Mouse (Mus musculus) adrenal gland, adult 8-10 months (tissue): ENCODE measurements around the gene 5730596B20Rik. TPM values are rescaled to one million over a fixed set of nuclear protein-coding genes. Genes with fewer than 3 reads are reported as not detected.

Source experiments
- DNase-seq: peaks from one replicate; pipeline ENCODE4 v3.0.0; 2022
- total RNA-seq, 4 experiments: library from RNA; stranded (reverse); gene quantifications; 2 replicates each; pipeline ENCODE4 v1.2.4; 2022

5730596B20Rik gene
- total RNA-seq, 4 experiments from 2014 or later: 0.17 to 0.77 (median 0.42) TPM

DNA sequence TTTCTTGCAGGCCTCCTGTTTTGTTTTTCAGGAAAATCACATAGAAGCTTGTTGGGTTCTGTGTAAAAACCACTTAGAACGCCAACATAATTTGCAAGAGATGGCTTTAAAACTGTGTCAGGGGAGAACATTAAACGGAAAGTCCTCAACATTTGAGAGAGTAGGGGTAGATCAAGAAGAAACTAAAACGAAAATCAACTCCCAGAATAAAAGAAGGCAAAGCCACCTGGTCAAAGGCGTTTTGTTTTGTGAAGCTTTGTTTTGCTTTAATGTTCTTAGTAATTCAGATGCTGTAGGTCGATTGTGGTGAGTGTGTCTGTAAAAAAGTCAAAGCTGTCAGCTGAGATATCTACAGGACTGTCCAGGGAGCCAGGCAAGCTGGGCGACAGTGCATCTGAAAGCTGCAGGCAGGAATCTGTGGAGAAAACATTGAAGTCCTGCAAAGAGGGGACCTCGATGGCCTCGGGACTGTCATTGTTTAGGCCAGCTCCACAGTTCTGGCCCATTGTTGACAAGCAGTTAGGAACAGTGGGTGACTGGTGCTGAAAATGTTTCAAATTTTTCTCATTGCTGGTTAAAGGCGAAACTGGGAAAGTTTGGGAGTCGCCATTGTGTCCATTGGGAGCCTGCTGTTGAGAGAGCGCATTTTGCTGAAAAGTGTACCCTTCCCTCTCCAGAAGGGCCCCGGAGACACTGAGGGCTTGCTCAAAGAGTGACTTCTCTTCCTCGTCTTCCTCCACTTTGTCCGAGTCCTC is 14.5 kb upstream of the 5730596B20Rik start:
- DNase-seq: no peak

DNA sequence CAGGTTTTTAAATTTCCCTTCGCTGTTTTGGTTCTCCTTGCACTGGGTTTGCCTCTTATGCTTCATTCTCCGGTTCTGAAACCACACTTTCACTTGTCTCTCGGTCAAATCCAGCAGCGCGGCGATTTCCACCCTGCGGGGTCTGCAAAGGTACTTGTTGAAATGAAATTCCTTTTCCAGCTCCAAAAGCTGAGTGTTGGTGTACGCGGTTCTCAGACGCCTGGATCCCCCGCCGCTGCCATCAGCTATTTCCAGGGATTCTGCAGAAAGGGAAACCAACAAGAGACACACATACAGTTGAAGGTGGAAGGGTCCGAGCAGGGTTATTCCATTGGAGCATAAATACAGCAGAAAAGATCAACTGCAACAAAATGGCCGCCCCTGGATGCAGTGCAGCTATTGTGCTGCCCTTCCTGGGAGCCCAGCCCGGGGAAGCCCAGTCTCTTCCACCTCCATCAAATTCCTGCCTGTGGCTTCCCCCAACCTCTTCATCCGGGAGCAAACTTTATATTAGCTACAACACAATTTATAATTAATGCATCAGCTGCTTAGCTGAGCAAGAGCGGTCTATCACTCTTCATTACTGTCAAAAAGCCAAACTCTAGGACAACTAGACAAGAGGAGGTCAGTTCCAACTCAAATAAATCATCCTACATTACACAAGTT is 13.8 kb upstream of the 5730596B20Rik start:
- DNase-seq: no peak

DNA sequence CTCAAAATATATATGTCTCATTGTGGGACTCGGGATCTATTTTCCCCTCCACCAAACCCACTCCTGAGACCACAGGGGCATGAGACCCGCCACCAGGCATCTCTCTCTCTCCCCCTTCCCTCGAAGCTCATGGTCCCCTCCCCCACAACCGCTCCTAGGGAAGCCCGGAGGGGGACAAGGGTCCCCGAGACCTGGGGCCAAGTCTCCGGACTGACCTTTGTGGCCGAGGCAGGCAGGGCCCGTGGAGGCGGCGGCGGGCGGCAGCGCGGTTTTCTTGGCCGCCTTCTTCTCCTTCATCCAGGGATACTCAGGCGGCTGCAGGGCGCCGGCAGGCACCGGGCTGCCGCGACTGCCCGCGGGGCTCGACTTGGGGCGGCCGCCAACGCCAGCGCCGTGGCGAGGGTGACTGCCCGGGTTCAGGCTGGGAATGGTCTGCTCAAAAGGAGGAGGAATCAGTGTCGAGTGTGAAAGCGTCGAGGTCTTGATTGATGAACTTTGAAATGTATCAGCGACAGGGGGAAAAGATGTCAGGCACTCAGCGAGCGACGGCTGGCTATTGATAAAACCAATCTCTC is 13.2 kb upstream of the 5730596B20Rik start:
- no peak for DNase-seq

DNA sequence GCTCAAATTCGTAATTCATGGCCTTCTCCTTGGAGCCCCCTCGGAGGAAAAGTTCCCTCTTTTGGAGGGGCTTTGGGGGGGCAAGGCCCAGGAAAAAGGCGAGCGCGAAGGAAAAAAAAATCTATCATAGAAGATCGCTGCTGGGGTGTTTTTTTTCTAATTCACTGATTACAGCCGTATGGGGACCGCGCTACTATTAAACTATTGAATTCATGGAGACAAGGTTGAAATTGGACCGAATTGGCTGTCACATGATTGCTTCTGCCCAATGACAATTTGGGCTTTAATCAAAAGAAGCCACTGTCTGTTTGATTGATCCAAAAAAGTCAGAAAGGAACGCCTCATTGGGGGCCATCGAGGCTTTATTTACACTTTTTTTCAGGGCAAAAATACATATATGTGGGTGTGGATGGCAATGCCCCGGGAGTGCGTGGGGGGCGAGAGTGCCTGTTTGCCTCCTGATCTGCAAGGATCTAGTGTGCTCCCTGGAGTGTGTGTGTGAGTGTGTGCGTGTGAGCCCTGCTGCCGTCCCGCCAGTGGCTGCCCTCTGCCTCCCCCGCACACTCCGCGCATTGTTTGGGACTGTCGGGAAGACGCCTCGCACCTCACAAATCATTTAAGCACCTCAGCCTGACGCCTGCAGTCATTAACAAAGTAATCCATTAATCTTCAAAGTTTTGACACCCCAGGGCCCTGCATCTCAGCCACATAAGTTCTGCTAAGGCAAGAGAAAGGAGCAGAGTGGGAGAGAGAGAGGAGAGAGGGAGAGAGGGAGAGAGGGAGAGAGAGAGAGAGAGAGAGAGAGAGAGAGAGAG is 12.5 kb upstream of the 5730596B20Rik start, which contains the start of gene Hoxa2:
Hoxa2 (minus strand) TSS at position 206 of the 815 bp plus-strand sequence.
- no peak for DNase-seq

DNA sequence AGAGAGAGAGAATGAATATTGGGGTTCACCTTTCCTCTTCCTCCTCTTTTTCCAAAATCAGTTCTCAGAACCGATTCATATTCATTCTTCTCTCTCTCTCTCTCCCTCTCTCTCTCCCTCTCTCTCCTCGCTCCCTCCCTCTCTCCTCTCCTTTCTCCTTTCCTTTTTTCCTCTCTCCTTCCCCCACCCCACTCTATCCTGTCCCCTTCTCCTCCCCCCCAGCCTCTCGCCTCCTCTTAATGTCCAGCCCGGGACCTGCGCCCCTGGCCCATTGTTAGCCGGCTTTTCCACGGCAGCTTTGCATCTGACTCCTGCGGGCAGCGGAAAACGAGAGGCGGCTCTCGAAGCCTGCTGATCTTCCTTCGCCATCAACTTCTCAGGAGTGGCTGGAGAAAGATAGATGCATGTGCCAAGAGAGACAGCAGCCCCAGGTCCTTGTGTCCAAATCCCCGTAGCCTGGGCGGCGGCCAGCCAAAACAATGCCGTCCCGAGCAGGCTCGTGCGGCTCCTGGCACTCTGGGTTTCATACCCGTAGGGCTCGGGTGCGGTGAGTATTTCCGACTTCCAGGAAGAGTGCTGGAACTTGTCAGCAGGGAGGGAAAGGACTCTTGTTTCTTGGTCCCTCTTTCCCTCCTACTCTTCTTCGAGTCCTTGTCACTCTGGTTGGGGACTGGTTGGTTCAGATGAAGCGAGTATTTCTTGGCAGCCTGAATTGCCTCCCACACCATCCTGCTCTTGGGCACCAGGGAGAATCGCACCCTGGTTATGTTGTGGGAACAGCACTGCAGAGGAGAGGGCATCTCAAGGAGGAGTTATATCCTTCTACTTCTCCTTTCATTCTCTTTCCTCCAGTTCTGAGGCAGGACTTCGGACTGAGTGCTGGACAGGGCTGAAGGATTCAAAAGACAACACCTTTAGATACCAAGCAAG is 11.6 kb upstream of the 5730596B20Rik start:
- no peak for DNase-seq

DNA sequence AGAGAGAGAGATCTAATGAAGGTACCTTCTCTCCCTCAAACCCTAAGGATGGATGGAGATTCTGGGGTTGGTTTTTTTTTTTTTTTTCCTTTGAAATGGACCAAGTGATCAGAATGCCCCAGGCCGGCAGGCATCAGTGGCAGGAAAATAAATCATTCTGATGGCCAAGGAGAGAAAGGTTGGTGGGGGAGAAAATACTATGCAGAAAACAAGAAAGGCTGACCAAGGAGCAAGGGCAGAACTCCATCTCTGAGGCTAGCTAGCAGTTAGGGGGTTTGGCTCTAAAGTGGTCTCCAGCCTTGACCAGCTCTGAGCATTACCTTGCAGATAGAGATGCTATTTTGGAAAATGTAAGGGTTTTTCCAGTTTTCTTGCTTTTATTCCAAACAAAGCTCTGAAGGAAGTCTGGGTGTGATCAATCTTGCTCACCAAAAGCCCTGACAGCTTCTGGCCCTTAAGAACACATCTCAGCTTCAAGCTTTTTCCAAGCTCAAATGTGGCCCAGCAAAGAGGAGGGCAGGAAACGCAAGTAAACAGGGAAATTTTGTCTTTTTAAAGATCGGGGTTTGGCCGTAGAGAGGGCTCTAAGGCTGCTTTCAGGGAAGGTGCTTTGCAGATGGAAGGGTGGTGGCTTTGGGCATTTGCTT is 10.7 kb upstream of the 5730596B20Rik start:
- no peak for DNase-seq

DNA sequence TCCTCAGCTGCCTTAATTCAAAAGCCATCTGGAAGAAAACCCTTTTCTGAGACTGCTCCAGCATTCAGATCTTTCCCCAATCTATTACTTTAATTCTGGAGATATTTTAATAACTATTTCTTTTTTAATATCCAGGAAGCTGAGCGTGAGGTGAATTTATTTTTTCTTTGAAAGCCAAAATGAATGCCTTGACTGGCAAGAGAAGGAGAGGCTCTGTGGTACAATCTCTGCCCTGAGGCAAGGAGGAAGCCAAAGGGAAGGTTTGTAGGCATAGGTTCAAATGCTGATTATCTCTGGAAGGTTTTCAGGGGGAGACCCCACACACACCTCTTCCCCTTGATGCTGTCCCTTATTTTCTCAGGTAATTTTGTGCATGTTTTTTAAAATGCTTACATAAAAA is 10.1 kb upstream of the 5730596B20Rik start:
- DNase-seq: no peak

DNA sequence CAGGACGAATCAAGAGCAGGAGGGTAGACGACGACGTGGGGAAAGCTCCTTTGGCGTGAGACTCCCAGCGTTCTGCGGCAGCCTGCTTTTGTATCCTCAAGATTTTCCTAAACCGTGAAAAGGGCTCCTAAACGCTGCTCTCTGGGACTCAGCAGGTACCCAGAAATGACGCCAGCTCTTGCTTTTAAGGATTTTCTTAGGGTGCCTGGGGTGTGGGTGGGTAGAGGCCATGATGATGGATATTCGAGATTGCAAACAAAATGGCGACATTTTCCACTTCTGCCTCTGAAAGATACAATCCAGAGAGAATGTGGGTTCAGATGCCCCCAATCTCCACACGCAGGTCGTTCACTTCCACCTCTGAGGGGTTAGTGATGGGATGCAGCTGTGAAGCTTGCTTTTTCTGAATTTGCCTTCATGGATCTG is 9.5 kb upstream of the 5730596B20Rik start:
- no peak for DNase-seq

DNA sequence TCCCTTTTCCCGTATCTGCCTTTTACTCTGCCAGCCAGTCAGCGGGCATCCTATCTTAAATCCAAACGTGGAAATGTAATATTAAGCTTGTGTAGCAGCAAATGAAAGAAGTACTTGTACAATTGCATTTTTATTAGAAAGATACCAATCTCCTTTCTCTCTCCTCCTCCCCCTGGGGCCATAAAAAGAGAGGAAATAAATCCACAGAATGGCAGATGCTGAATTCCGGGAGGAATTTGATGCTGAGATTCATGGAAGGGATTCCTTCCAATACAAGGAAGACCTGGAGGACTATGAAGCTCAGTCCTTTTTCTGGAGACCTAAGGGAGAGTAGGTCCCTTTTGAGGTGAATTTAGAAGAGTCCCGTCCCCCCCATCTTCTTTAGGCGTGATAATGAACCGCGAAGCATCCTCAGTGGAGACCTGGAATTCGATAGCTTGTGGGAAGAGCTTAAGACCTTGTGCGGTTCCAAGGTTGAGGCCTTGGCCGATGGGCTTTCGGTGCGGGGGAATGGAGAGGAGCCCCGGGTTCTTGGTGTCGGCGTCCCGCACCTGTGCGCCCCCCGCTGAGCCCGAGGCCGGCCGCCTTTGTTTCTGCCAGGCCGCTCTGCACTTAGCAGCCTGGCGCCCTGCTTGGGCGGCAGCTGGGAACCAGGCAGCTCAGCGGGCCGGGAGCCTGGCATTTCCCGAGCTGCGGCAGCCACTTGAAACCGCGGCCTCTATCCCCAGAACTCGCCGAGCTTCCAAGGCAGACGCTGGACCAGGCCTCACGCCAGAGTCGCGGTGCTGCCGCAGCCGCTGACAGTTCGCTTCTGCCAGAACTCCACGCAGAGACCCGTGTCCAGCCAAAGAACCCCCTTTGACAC is 8.9 kb upstream of the 5730596B20Rik start:
- no peak for DNase-seq

DNA sequence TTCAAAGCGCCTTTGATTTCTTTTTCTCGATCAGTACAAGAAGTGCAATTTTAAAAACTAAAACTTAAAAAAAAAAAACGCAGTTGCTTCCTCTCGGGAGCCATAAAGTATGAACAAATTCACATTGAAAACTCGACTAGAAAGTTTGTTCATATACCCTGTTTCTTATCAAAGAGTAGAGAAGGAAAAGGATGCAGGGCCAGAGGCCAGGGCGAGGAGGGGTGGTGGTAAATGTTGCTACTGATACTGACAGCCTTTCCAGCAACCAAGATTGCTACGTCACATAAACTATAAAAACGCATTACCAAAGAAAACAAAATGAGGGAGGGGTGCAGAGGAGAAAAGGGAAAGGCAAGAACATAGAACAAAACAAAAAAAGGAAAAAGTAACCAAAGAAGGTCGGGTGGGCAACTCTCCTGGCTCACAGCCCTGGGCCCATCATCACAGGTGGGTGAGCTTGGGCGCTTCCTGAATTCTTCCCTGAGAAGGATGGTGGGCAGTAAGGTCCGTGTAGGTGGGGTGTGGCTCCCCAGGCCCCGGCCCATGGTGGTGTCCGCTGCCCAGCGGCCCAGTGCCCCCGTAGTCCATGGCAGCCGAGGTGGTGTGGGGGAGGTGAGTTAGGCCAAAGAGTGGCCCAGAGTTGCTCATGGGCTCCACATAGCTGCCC is 7.7 kb upstream of the 5730596B20Rik start:
- DNase-seq: no peak

DNA sequence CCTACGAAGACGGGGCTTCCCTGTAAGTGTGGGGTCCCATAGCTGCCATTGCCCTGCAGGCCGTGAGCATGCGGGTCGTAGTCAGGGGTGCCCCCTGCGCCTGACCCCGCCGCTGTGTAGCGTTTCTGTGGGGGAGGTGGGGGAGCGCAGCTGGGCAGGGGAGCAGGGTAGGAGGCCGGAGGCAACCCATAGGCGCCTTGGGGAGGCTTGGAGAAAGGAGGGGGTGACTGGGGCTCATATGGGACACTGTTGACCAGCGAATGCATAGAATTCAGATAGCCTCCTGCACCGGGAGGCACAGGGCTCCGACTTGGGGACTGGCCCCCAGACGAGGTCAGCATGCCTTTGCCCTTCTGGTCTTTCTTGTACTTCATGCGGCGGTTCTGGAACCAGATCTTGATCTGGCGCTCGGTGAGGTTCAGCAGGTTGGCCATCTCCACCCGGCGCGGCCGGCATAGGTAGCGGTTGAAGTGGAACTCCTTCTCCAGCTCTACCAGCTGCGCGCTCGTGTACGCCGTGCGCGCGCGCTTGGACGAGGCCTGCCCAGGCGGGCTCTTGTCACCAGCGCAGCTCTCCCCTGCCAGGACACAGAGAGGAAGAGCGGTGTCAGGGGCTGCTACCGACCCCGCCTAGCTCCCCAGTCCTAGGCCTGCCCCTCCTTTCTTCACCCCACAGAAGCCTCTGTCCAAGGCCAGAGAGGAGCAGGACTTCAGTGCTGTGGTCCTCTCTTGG is 7.0 kb upstream of the 5730596B20Rik start:
- no peak for DNase-seq

DNA sequence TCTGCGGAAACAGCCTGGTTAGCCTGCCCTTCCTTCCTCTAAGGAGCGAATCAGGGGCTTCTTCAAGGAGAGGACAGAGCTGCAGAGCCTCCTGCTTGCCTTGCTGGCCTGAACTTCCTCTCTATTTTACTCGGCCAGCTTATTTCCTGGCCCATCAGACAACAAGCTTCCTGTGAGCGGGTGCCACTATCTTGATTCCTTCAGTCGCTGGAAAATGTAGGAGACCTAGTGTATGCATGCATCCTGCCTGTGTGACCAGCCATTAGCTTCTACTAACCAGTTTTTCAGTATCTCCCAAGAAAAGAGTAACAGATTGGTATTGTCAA is 6.4 kb upstream of the 5730596B20Rik start:
- no peak for DNase-seq

DNA sequence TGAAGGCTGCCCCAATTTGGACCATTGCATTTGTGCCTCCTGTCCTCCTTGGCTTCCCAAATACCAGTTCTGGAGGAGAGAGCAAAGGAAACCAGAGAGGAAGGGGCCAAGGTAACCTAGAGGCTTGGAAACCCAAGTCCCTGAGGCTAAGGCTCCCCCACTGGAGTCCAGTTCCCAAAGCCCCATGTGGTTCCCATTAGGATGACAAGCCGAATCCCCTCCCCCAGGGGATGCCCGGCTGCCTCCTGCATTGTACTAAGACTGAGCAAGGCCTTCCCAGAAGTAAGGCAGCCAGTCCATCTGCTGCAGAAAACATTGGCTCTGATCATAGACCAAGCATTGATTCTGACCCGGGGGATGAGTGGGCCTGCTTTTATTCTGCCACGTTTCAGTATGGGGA is 6.0 kb upstream of the 5730596B20Rik start:
- DNase-seq: no peak

DNA sequence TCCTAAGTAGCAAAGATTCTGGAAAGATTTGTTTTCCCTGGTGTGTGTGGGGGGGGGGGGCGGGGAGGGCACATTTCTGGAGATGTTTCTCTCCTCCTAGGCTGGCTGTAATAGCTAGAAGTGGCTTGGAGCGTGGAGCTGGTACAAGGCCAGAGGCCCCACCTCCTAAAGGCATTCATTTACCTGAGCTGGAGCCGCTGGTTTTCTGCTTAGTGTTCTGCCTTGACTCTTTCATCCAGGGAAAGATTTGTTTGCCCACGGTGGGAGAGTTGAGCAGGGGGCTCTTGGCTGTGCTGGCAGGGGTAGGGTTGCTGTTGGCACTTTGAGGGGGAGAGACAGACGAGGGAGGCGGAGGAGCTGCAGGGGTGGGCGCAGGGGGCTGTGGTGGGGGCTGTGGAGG is 5.4 kb upstream of the 5730596B20Rik start:
- no peak for DNase-seq

DNA sequence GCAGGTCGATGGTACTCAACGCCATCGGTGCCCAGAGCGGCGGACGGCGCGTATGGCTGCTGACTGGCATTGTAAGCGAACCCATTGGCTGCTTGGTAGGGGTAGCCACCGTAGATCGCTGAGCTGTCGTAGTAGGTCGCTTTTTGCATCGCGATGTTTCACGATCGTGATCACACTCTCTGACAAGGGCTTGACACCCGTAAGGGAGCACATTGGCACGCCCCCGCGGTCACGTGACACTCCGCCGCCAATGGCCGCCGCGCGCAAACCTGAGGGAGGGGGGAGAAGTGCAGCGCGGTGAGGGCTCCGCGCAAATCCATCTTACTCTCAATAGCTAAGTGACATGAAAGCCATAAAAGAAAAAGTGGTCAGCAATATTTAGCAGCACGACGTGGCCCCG is 4.8 kb upstream of the 5730596B20Rik start:
- peak; percentile 88 for DNase-seq

DNA sequence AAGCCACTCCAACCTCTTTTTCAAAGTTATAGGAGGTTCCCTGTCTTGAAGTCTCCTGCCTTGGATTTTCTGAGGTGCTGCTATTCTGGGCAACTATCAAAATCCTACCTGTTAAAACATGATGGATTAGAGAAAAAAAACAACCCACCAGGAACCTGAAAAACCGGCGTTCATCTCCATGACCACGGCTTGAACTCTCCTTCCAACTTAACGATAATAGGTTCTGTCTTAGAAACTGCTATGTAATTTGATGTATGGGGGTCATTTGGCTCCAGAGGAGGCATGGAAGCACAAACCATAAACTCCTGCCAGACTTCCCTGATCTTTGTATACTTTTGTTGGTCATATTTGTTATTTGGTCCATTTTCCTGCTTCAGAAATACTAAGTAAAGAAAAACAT is 3.6 kb upstream of the 5730596B20Rik start:
- DNase-seq: no peak

DNA sequence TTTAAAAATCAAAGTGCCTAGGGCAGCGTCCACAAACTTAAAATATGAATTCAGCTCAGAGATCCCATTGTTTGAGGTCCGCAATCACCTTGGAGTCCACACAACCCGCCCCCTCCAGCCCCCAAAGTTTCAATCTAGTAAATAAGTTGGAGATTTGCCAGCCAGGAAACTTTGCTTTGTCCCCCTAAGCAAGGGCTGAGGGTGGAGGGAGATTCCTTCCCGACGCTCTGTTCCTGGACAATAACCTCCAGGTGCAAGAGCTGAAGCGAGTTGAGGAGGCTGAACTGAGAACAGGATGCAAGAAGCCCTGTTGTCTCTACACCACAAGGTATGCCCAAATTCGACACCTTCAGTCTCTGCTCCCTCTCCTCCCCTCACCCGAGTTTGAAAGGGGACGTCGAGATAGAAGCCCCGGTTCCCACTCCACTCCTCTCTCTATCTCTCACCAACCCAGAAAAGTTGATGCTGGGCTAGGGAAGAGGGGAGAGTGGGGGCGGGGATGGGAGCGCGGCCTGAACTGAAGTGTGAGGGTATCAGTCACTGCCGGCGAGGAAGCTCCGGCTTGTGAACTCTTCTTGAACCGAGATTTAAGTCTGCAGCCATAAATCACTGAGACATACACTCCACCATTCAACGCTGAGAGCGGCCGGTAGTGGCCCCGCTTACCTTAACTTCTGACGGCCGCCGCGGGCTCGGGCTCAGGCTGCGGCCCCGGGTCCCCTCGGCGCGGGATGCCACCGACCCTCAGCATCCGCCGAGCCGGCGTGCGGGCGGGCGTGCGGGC is 2.1 kb upstream of the 5730596B20Rik start:
- DNase-seq: no peak

DNA sequence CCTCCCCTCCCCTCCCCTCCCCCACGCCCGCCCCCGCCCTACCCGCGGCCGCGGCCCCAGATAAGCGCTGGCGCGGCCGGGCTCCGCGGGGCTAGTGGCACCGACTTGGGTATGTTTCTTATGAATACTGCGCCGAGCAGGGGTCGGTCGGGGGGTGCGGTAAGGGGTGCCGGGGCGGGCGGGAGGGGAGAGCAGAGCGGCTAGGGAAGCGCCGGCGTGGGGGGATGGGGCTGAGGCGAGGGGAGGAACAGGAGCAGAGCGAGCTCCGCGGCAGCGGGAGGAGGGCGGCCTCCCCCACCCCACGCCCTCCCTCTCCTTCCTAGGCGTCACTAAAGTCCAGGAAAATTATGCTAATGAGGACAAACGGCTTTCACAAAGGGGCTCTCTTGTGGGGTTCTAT is 1.4 kb upstream of the 5730596B20Rik start:
- DNase-seq: no peak
